Mouse (Mus musculus): ENCODE results near the gene Thnsl2.
A peak's percentile ranks its signal among the peaks of the same experiment; 100 is the strongest.

DNA sequence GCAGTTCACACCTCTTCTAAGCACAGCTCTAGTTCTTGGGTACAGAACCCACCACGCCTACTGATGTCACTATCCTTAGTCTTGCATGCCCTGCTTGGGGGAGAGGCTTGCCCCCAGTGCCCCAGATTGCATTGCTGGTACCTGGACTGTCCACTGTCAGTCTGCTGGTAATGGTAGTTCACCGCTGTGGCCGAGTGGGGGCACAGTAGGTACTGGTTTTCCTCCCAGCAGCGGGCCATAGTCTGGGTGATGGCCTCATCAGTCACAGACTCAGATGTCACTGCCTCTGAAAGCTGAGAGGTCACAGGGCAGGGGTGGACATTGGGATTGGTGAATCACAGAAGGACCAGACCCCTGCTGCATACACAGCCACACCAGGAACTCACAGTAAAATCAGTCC lies 15.2 kb downstream of the Thnsl2 start:
- TF ChIP-seq CTCF (IDR thresholded peaks at IDR 0.05; ENCODE audit: borderline replicate concordance, extremely low read depth, insufficient read depth, insufficient read length) = 0 out of 2 replicates have a peak, but pooled peaks have one; percentile 1
- TF ChIP-seq POLR2A (IDR thresholded peaks at IDR 0.05; ENCODE audit: borderline replicate concordance, extremely low read depth, insufficient read depth, insufficient read length, poor library complexity, severe bottlenecking) = no peak

All from brain, embryonic 14.5 days (tissue).